Mouse (Mus musculus) limb, embryonic 13.5 days (tissue): Measurements from ENCODE around the gene Fasl. TPM values are rescaled to one million over a fixed set of nuclear protein-coding genes. Genes with fewer than 3 reads are reported as not detected.
A peak's percentile ranks its signal among the peaks of the same experiment; 100 is the strongest.

Experiments used
- ATAC-seq: fragments of 200-750 bp; cut with Nextera tagmentation; 2 replicates; pipeline ENCODE4 v1.8.0; 2017; ENCODE audit warnings: low read depth, moderate number of reproducible peaks, moderate TSS enrichment; ENCODE audit not compliant: low FRiP score
- H3K27ac ChIP-seq: fragments of 300-500 bp; sonication (generic); 2 replicates; pipeline ENCODE4 v1.5.1; 2015; ENCODE audit warnings: inconsistent platforms, mild to moderate bottlenecking, moderate library complexity
- H3K27me3 ChIP-seq: fragments of 300-500 bp; sonication (generic); 2 replicates; pipeline ENCODE4 v1.6.1; 2015; ENCODE audit warnings: mild to moderate bottlenecking, inconsistent platforms
- H3K36me3 ChIP-seq: fragments of 300-500 bp; sonication (generic); 2 replicates; pipeline ENCODE4 v1.6.1; 2015; ENCODE audit warnings: inconsistent platforms, mild to moderate bottlenecking, moderate library complexity
- H3K4me1 ChIP-seq: fragments of 300-500 bp; sonication (generic); 2 replicates; pipeline ENCODE4 v1.6.1; 2015; ENCODE audit warnings: inconsistent platforms
- H3K4me2 ChIP-seq: fragments of 300-500 bp; sonication (generic); replicated peaks from 2 replicates; pipeline ENCODE4 v1.6.1; 2015; ENCODE audit warnings: inconsistent platforms, mild to moderate bottlenecking, moderate library complexity
- H3K4me3 ChIP-seq: fragments of 300-500 bp; sonication (generic); 2 replicates; pipeline ENCODE4 v1.5.1; 2015; ENCODE audit warnings: moderate library complexity, mild to moderate bottlenecking, inconsistent platforms
- H3K9ac ChIP-seq: fragments of 300-500 bp; sonication (generic); 2 replicates; pipeline ENCODE4 v1.6.1; 2015; ENCODE audit warnings: mild to moderate bottlenecking, inconsistent platforms
- H3K9me3 ChIP-seq: fragments of 300-500 bp; sonication (generic); 2 replicates; pipeline ENCODE4 v1.6.1; 2016; ENCODE audit warnings: inconsistent platforms
- WGBS: fragments of 180-500 bp; shearing (Covaris S2); methylation state at CpG from one replicate; pipeline ENCODE4 v1.1.7; 2015; 5-methylcytosine and 5-hydroxymethylcytosine counted together
- polyA plus RNA-seq: library from polyadenylated mRNA; unstranded; fragments of >200 nt; fragmentation: Nextera tagmentation; extraction: Ambion mirVana; gene quantifications from 2 replicates; pipeline ENCODE4 v1.2.1, GENCODE M21; 2015

Fasl gene
- polyA plus RNA-seq, 1 experiment from 2014 or later = not detected

- Histone ChIP-seq H3K36me3 (no peaks in the 10 kb centered on the region), H3K27me3 (no peaks in the 10 kb centered on the region), H3K27ac (no peak overlapping the region), H3K4me3 (no peak overlapping the region), H3K9me3 (peaks cover 3% of the 10 kb centered on the region; the same call in 1 of the 2 replicates), H3K9ac (no peak overlapping the region), H3K4me2 (0 out of 2 replicates have a peak overlapping the region, but pooled peaks have one; percentile 7), H3K4me1 (no peaks in the 10 kb centered on the region)
- 70% methylated on average over 14 of the region's 14 CpGs for WGBS
- no peak for ATAC-seq
Measured at GRCm38 (mm10) chr1:161734741-161735211, 53.5 kb downstream of the Fasl start.

DNA sequence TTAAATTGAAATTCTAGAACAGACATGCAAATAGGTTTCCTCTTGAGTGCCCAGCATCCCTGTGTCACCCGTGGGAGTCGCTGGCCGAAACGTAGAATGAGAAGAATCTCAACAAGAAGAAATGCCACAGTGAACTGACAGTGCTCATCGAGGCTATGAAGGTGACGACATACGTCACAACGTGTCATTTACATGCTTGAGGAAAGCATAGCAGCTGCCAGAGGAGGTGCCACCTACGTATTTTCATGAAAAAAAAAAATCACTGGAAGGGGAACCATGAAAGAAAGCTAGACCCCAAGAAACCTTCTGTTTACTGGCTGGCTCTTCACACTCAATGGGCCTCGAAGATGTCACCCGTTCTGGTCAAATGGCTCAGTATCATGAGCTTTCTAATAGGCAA lies 54.0 kb downstream of the Fasl start:
- Histone ChIP-seq H3K4me2 (no peak overlapping the region), H3K4me3 (no peak overlapping the region), H3K27me3 (no peaks in the 10 kb centered on the region), H3K9ac (no peak overlapping the region), H3K27ac (no peak overlapping the region), H3K36me3 (no peaks in the 10 kb centered on the region), H3K4me1 (no peaks in the 10 kb centered on the region), H3K9me3 (peaks cover 2% of the 10 kb centered on the region; the same call in 1 of the 2 replicates)
- no peak for ATAC-seq
- 91% methylated on average over 11 of the region's 11 CpGs for WGBS

Other genes with a start within 250 kb of the Fasl start
- gene Suco, start 88.2 kb upstream of the Fasl start, polyA plus RNA-seq = 29.3 and 40.2 TPM in 2 replicates
- gene Pigc, start 180.7 kb upstream of the Fasl start, polyA plus RNA-seq = 53.9 and 57.3 TPM in 2 replicates
- 0.26 TPM in 1 of 2 replicates, not detected in the other for gene 4930558K02Rik, start 191.1 kb upstream of the Fasl start, polyA plus RNA-seq